Mouse (Mus musculus): ENCODE measurements around the gene Sec23b. TPM values are rescaled to one million over a fixed set of nuclear protein-coding genes. Genes with fewer than 3 reads are reported as not detected.

Gene Sec23b
- polyA plus RNA-seq, 2 experiments, result 76.2 to 80.1 TPM

GRCm38 (mm10) chr2:144634231-144634630, 78.2 kb downstream of the Sec23b start:
- no peak for TF ChIP-seq POLR2A (IDR thresholded peaks at IDR 0.05; ENCODE audit: borderline replicate concordance, extremely low read depth, insufficient read depth, insufficient read length)
- DNase-seq (ENCODE audit: low spot score) (peak; percentile 25), ATAC-seq (ENCODE audit: low FRiP score, low read depth) (no peak)
- WGBS, result 44% methylated on average over 5 of the region's 5 CpGs
- 0 out of 2 replicates have a peak, but pooled peaks cover 4% of the 10 kb centered on the region for H3K4me1 ChIP-seq (ENCODE audit: control insufficient read depth, insufficient read depth, low read length)
- no peak overlapping the region for H3K27ac ChIP-seq (replicated peaks; ENCODE audit: low read depth, low read length)
- no peaks in the 10 kb centered on the region for H3K27me3 ChIP-seq (ENCODE audit: control insufficient read depth, insufficient read depth, low read length)
- H3K9ac ChIP-seq (ENCODE audit: low read depth, low read length, severe bottlenecking), result no peak overlapping the region
- H3K9me3 ChIP-seq (ENCODE audit: control insufficient read depth, low read length), result 0 out of 2 replicates have a peak, but pooled peaks cover 2% of the 10 kb centered on the region
- 0 out of 2 replicates have a peak, but pooled peaks cover 4% of the 10 kb centered on the region for H3K36me3 ChIP-seq (ENCODE audit: control insufficient read depth, insufficient read depth, low read length)
- no peak overlapping the region for H3K4me2 ChIP-seq (replicated peaks; ENCODE audit: low read depth, low read length, severe bottlenecking)
- no peak overlapping the region for H3K4me3 ChIP-seq (replicated peaks; ENCODE audit: low read length)

GRCm38 (mm10) chr2:144634729-144635128, 78.7 kb downstream of the Sec23b start:
- no peak for ATAC-seq (ENCODE audit: low FRiP score, low read depth)
- TF ChIP-seq POLR2A (IDR thresholded peaks at IDR 0.05; ENCODE audit: borderline replicate concordance, extremely low read depth, insufficient read depth, insufficient read length), result no peak
- WGBS, result 42% methylated on average over 2 of the region's 2 CpGs

DNA sequence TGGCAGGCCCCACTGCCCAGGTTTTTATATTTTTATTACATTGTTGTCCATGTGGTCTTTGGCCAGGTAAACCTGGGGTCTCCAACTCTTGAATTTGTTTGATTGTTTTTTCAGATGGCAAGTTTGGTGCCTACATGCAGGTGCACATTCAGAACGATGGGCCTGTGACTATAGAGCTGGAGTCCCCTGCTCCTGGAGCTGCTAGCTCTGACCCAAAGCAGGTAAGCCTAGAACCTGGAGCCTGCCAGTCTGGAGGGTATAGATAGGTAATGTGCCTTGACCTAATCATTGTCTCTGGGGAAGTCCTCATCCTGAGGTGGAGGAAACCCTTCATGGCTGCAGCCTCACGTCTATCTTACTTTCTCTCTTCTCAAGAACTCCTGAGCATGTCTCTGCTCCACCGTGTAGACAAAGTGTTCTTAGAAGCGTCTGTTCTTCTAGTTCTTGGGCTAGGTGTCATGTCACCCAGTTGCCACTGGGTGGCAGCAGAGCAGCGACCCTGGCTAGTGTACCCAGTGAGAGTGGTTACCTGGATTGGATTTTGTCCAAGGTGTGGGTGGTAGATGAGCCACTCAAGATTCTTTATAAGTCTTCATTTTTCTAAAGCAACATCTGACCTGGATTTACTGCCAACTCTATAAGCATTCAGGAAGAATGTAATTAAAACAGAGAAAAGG, 79.8 kb downstream of the Sec23b start:
- 22% methylated on average over 5 of the region's 5 CpGs for WGBS
- no peak overlapping the region for H3K27ac ChIP-seq (replicated peaks; ENCODE audit: low read depth, low read length)
- H3K36me3 ChIP-seq (ENCODE audit: control insufficient read depth, insufficient read depth, low read length), result 0 out of 2 replicates have a peak, but pooled peaks cover 4% of the 10 kb centered on the region
- DNase-seq (ENCODE audit: low spot score) (peak; percentile 57), ATAC-seq (ENCODE audit: low FRiP score, low read depth) (no peak; the same call in 1 of the 2 replicates)
- TF ChIP-seq POLR2A (IDR thresholded peaks at IDR 0.05; ENCODE audit: borderline replicate concordance, extremely low read depth, insufficient read depth, insufficient read length), result no peak
- H3K27me3 ChIP-seq (ENCODE audit: control insufficient read depth, insufficient read depth, low read length), result no peaks in the 10 kb centered on the region
- H3K4me3 ChIP-seq (replicated peaks; ENCODE audit: low read length), result no peak overlapping the region
- no peak overlapping the region for H3K9ac ChIP-seq (ENCODE audit: low read depth, low read length, severe bottlenecking)
- no peak overlapping the region for H3K4me2 ChIP-seq (replicated peaks; ENCODE audit: low read depth, low read length, severe bottlenecking)
- H3K9me3 ChIP-seq (ENCODE audit: control insufficient read depth, low read length), result 0 out of 2 replicates have a peak, but pooled peaks cover 2% of the 10 kb centered on the region
- H3K4me1 ChIP-seq (ENCODE audit: control insufficient read depth, insufficient read depth, low read length), result 0 out of 2 replicates have a peak, but pooled peaks cover 4% of the 10 kb centered on the region

More at GRCm38 (mm10) chr2:144634729-144635128, 78.7 kb downstream of the Sec23b start:
- no peak overlapping the region for H3K4me3 ChIP-seq (replicated peaks; ENCODE audit: low read length)
- 0 out of 2 replicates have a peak, but pooled peaks cover 4% of the 10 kb centered on the region for H3K4me1 ChIP-seq (ENCODE audit: control insufficient read depth, insufficient read depth, low read length)
- 0 out of 2 replicates have a peak, but pooled peaks cover 4% of the 10 kb centered on the region for H3K36me3 ChIP-seq (ENCODE audit: control insufficient read depth, insufficient read depth, low read length)
- H3K9ac ChIP-seq (ENCODE audit: low read depth, low read length, severe bottlenecking), result no peak overlapping the region
- DNase-seq (ENCODE audit: low spot score), result no peak
- no peak overlapping the region for H3K27ac ChIP-seq (replicated peaks; ENCODE audit: low read depth, low read length)
- no peak overlapping the region for H3K4me2 ChIP-seq (replicated peaks; ENCODE audit: low read depth, low read length, severe bottlenecking)
- H3K27me3 ChIP-seq (ENCODE audit: control insufficient read depth, insufficient read depth, low read length), result no peaks in the 10 kb centered on the region
- 0 out of 2 replicates have a peak, but pooled peaks cover 2% of the 10 kb centered on the region for H3K9me3 ChIP-seq (ENCODE audit: control insufficient read depth, low read length)

GRCm38 (mm10) chr2:144637204-144637603, 81.2 kb downstream of the Sec23b start:
- ATAC-seq (ENCODE audit: low FRiP score, low read depth) (no peak), DNase-seq (ENCODE audit: low spot score) (no peak)
- Histone ChIP-seq H3K4me3 (replicated peaks; ENCODE audit: low read length) (no peak overlapping the region), H3K4me1 (ENCODE audit: control insufficient read depth, insufficient read depth, low read length) (0 out of 2 replicates have a peak, but pooled peaks cover 4% of the 10 kb centered on the region), H3K4me2 (replicated peaks; ENCODE audit: low read depth, low read length, severe bottlenecking) (no peak overlapping the region), H3K9ac (ENCODE audit: low read depth, low read length, severe bottlenecking) (no peak overlapping the region), H3K27ac (replicated peaks; ENCODE audit: low read depth, low read length) (no peak overlapping the region), H3K27me3 (ENCODE audit: control insufficient read depth, insufficient read depth, low read length) (no peaks in the 10 kb centered on the region), H3K36me3 (ENCODE audit: control insufficient read depth, insufficient read depth, low read length) (0 out of 2 replicates have a peak, but pooled peaks cover 4% of the 10 kb centered on the region), H3K9me3 (ENCODE audit: control insufficient read depth, low read length) (0 out of 2 replicates have a peak, but pooled peaks cover 2% of the 10 kb centered on the region)
- 84% methylated on average over 4 of the region's 4 CpGs for WGBS
- TF ChIP-seq POLR2A (IDR thresholded peaks at IDR 0.05; ENCODE audit: borderline replicate concordance, extremely low read depth, insufficient read depth, insufficient read length), result no peak

- H3K27ac ChIP-seq (replicated peaks; ENCODE audit: low read depth, low read length), result no peak overlapping the region
- no peak overlapping the region for H3K4me3 ChIP-seq (replicated peaks; ENCODE audit: low read length)
- no peaks in the 10 kb centered on the region for H3K36me3 ChIP-seq (ENCODE audit: control insufficient read depth, insufficient read depth, low read length)
- H3K4me1 ChIP-seq (ENCODE audit: control insufficient read depth, insufficient read depth, low read length), result 0 out of 2 replicates have a peak, but pooled peaks cover 4% of the 10 kb centered on the region
- DNase-seq (ENCODE audit: low spot score) (no peak), ATAC-seq (ENCODE audit: low FRiP score, low read depth) (no peak)
- H3K4me2 ChIP-seq (replicated peaks; ENCODE audit: low read depth, low read length, severe bottlenecking), result no peak overlapping the region
- no peak overlapping the region for H3K9ac ChIP-seq (ENCODE audit: low read depth, low read length, severe bottlenecking)
- H3K27me3 ChIP-seq (ENCODE audit: control insufficient read depth, insufficient read depth, low read length), result no peaks in the 10 kb centered on the region
- WGBS, result 84% methylated on average over 12 of the region's 12 CpGs
- H3K9me3 ChIP-seq (ENCODE audit: control insufficient read depth, low read length), result no peaks in the 10 kb centered on the region
- TF ChIP-seq POLR2A (IDR thresholded peaks at IDR 0.05; ENCODE audit: borderline replicate concordance, extremely low read depth, insufficient read depth, insufficient read length), result no peak
Observed at GRCm38 (mm10) chr2:144637671-144638395, 81.8 kb downstream of the Sec23b start.
